ENCODE assay signal across 8 mouse cellular contexts in the genomic region with DNA sequence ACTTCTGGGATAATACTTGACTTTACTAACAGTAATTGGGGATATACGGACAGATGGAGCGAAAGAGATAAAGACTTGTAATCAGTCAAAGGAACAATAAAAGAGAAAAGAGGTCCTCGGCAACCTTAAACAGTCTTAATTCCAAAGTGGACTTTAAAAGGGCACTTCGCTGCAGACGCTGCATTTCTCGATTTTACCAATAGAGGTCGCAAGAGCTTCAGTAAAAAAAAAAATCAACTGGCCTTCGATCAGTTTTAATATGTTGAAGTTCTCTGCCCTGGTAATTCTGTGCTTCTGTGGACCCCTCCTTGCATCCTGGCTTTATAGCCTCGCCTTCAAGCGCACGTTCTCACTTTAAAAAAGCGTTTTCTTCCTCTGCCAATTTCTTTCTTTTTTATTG. TPM values are rescaled to one million over a fixed set of nuclear protein-coding genes. Genes with fewer than 3 reads are reported as not detected.
DNase-seq lines count a peak whose midpoint lies in the region; ATAC-seq and TF ChIP-seq lines count a peak whose summit lies in the region.

No protein-coding gene starts in this region.

- ATAC-seq in intestine, embryonic 14.5 days (replicated peaks; ENCODE audit: low FRiP score, low TSS enrichment, low read depth), result no peak
- no peak for ATAC-seq in intestine, embryonic 15.5 days
- ATAC-seq in Patski, result no peak
- no peak for ATAC-seq in embryonic facial prominence, embryonic 14.5 days (ENCODE audit: low read depth)
- no peak for ATAC-seq in neural tube, embryonic 11.5 days (ENCODE audit: insufficient read depth, low FRiP score, low TSS enrichment)
- ATAC-seq in inflammation-experienced regulatory T-cells, adult 6 months, result no peak

- in situ Hi-C loops in Patski (cut with MboI; ENCODE audit: low pct_unique_long_range_greater_than_20kb), result loop anchor here (5.0 to 25.0 kb wide), 3 partner anchors 284 to 924 kb away; no protein-coding TSS in a partner anchor

- H3K36me3 ChIP-seq in intestine, embryonic 14.5 days (ENCODE audit: control insufficient read depth, insufficient read depth, low read length), result no peaks in the 10 kb centered on the region
- no peaks in the 10 kb centered on the region for H3K36me3 ChIP-seq in intestine, embryonic 15.5 days
- no peaks in the 10 kb centered on the region for H3K36me3 ChIP-seq in embryonic facial prominence, embryonic 14.5 days (ENCODE audit: control insufficient read depth, insufficient read depth, low read length)
- no peaks in the 10 kb centered on the region for H3K36me3 ChIP-seq in neural tube, embryonic 11.5 days (ENCODE audit: control insufficient read depth, insufficient read depth, low read length)

- H3K4me3 ChIP-seq in intestine, embryonic 14.5 days (ENCODE audit: low read depth, low read length), result no peak overlapping the region
- H3K4me3 ChIP-seq in intestine, embryonic 15.5 days (replicated peaks), result no peak overlapping the region
- H3K4me3 ChIP-seq in embryonic facial prominence, embryonic 14.5 days (ENCODE audit: low read depth, low read length), result no peak overlapping the region
- H3K4me3 ChIP-seq in neural tube, embryonic 11.5 days (ENCODE audit: low read depth, low read length), result no peak overlapping the region

- POLR2A ChIA-PET in Patski (lab: Charles Lee), result no interaction called here

- H3K27me3 ChIP-seq in intestine, embryonic 14.5 days (replicated peaks; ENCODE audit: control insufficient read depth, insufficient read depth, low read length), result peaks cover 47% of the 10 kb centered on the region
- peaks cover 41% of the 10 kb centered on the region for H3K27me3 ChIP-seq in intestine, embryonic 15.5 days (replicated peaks)
- H3K27me3 ChIP-seq in Patski, result peaks cover 51% of the 10 kb centered on the region
- H3K27me3 ChIP-seq in embryonic facial prominence, embryonic 14.5 days (replicated peaks; ENCODE audit: control insufficient read depth, insufficient read depth, low read length), result peaks cover 48% of the 10 kb centered on the region
- peaks cover 38% of the 10 kb centered on the region for H3K27me3 ChIP-seq in neural tube, embryonic 11.5 days (ENCODE audit: control insufficient read depth, insufficient read depth, low read length)

- H3K9me3 ChIP-seq in intestine, embryonic 14.5 days (ENCODE audit: control insufficient read depth, low read length), result no peaks in the 10 kb centered on the region
- no peaks in the 10 kb centered on the region for H3K9me3 ChIP-seq in intestine, embryonic 15.5 days
- no peaks in the 10 kb centered on the region for H3K9me3 ChIP-seq in embryonic facial prominence, embryonic 14.5 days (ENCODE audit: control insufficient read depth, low read length)
- H3K9me3 ChIP-seq in neural tube, embryonic 11.5 days (ENCODE audit: control insufficient read depth, low read length), result no peaks in the 10 kb centered on the region

- H3K4me1 ChIP-seq in intestine, embryonic 14.5 days (replicated peaks; ENCODE audit: control insufficient read depth, insufficient read depth, low read length), result peaks cover 18% of the 10 kb centered on the region
- H3K4me1 ChIP-seq in intestine, embryonic 15.5 days (replicated peaks), result peaks cover 18% of the 10 kb centered on the region
- peaks cover 15% of the 10 kb centered on the region; the same call in 1 of the 2 replicates for H3K4me1 ChIP-seq in embryonic facial prominence, embryonic 14.5 days (ENCODE audit: control insufficient read depth, insufficient read depth, low read length)
- H3K4me1 ChIP-seq in neural tube, embryonic 11.5 days (ENCODE audit: control insufficient read depth, insufficient read depth, low read length), result peaks cover 17% of the 10 kb centered on the region

- H3K4me2 ChIP-seq in intestine, embryonic 14.5 days (ENCODE audit: low read length), result no peak overlapping the region
- H3K4me2 ChIP-seq in intestine, embryonic 15.5 days (replicated peaks), result no peak overlapping the region
- peak overlapping the region; percentile 58; the same call in 1 of the 2 replicates for H3K4me2 ChIP-seq in embryonic facial prominence, embryonic 14.5 days (ENCODE audit: low read depth, low read length)
- no peak overlapping the region for H3K4me2 ChIP-seq in neural tube, embryonic 11.5 days (ENCODE audit: low read depth)

- H3K9ac ChIP-seq in intestine, embryonic 14.5 days (ENCODE audit: low read length), result no peak overlapping the region
- H3K9ac ChIP-seq in intestine, embryonic 15.5 days, result no peak overlapping the region
- no peak overlapping the region for H3K9ac ChIP-seq in embryonic facial prominence, embryonic 14.5 days (ENCODE audit: low read depth, low read length)
- no peak overlapping the region for H3K9ac ChIP-seq in neural tube, embryonic 11.5 days (ENCODE audit: low read length)

- H3K27ac ChIP-seq in intestine, embryonic 14.5 days (ENCODE audit: low read depth), result no peak overlapping the region
- H3K27ac ChIP-seq in intestine, embryonic 15.5 days, result no peak overlapping the region
- H3K27ac ChIP-seq in embryonic facial prominence, embryonic 14.5 days (replicated peaks; ENCODE audit: low read depth, low read length), result no peak overlapping the region
- no peak overlapping the region for H3K27ac ChIP-seq in neural tube, embryonic 11.5 days (ENCODE audit: low read depth, low read length)

- DNase-seq in intestine, embryonic 14.5 days (ENCODE audit: low spot score), result peak; percentile 85
- peak; percentile 18 for DNase-seq in CD4-positive helper T cell, adult 2 months (ENCODE audit: low read depth, low spot score)
- DNase-seq in Patski (ENCODE audit: low read depth, low spot score), result no peak
- peak; percentile 66 for DNase-seq in embryonic facial prominence, embryonic 14.5 days (ENCODE audit: low spot score)
- DNase-seq in layer of hippocampus, postnatal 10 days (ENCODE audit: low spot score in 2 of 2), result peak; percentile 53 to 54
- DNase-seq in neural tube, embryonic 11.5 days (ENCODE audit: low spot score), result peak; percentile 74

- TF ChIP-seq CTCF in Patski (IDR thresholded peaks at IDR 0.05), result peak; percentile 72

- WGBS in intestine, embryonic 14.5 days, result under 1% methylated on average over 12 of the region's 12 CpGs
- WGBS in intestine, embryonic 15.5 days, result 2% methylated on average over 12 of the region's 12 CpGs
- WGBS in embryonic facial prominence, embryonic 14.5 days, result 1% methylated on average over 12 of the region's 12 CpGs
- WGBS in neural tube, embryonic 11.5 days, result 2% methylated on average over 12 of the region's 12 CpGs

- CTCF ChIA-PET in Patski (lab: Charles Lee), result interaction anchor here (0.6 to 4.6 kb wide), 7 partner anchors 30 to 342 kb away, joined by 3 to 30 read pairs (median 3); no protein-coding TSS in a partner anchor

RNA-seq across cellular contexts. Expression of a gene that starts 0.7 kb away (rescaled TPM):
- not detected in 2 replicates for polyA plus RNA-seq in intestine, embryonic 14.5 days (2014; fragmentation: Nextera tagmentation; extraction: Ambion mirVana)
- polyA plus RNA-seq in intestine, embryonic 15.5 days (2015; fragmentation: Nextera tagmentation; extraction: Ambion mirVana), result 0.05 TPM in 1 of 2 replicates, not detected in the other
- not detected for polyA plus RNA-seq in Patski (2021)
- 1.2 and 1.6 TPM in 2 replicates for polyA plus RNA-seq in embryonic facial prominence, embryonic 14.5 days (2014; fragmentation: Nextera tagmentation; extraction: Ambion mirVana)
- 1 to 10 TPM; 5.6 to 6.6 TPM for total RNA-seq in layer of hippocampus, postnatal 10 days (2021)
- 1.7 and 2.0 TPM in 2 replicates for polyA plus RNA-seq in neural tube, embryonic 11.5 days (2014; fragmentation: Nextera tagmentation; extraction: Ambion mirVana)
- under 1 TPM in 1 of 3 experiments, not detected in 2; 0.11 TPM for polyA plus RNA-seq in inflammation-experienced regulatory T-cells, adult 6 months (2017; shearing (Covaris generic))

RNA-seq across cellular contexts. Expression of a gene that starts 26.1 kb away (rescaled TPM):
- polyA plus RNA-seq in intestine, embryonic 14.5 days (2014; fragmentation: Nextera tagmentation; extraction: Ambion mirVana), result 4.2 and 4.5 TPM in 2 replicates
- polyA plus RNA-seq in intestine, embryonic 15.5 days (2015; fragmentation: Nextera tagmentation; extraction: Ambion mirVana), result 1.9 and 2.2 TPM in 2 replicates
- polyA plus RNA-seq in Patski (2021), result 0.36 TPM
- 12.8 and 13.6 TPM in 2 replicates for polyA plus RNA-seq in embryonic facial prominence, embryonic 14.5 days (2014; fragmentation: Nextera tagmentation; extraction: Ambion mirVana)
- total RNA-seq in layer of hippocampus, postnatal 10 days (2021), result 1 to 10 TPM; 3.5 to 3.6 TPM
- polyA plus RNA-seq in neural tube, embryonic 11.5 days (2014; fragmentation: Nextera tagmentation; extraction: Ambion mirVana), result 1.6 and 2.2 TPM in 2 replicates
- polyA plus RNA-seq in inflammation-experienced regulatory T-cells, adult 6 months (2017; shearing (Covaris generic)), result not detected

RNA-seq across cellular contexts. Expression of a gene that starts 38.0 kb away (rescaled TPM):
- not detected in 2 replicates for polyA plus RNA-seq in intestine, embryonic 14.5 days (2014; fragmentation: Nextera tagmentation; extraction: Ambion mirVana)
- not detected in 2 replicates for polyA plus RNA-seq in intestine, embryonic 15.5 days (2015; fragmentation: Nextera tagmentation; extraction: Ambion mirVana)
- not detected for polyA plus RNA-seq in Patski (2021)
- polyA plus RNA-seq in embryonic facial prominence, embryonic 14.5 days (2014; fragmentation: Nextera tagmentation; extraction: Ambion mirVana), result 0.86 and 1.1 TPM in 2 replicates
- not detected for total RNA-seq in layer of hippocampus, postnatal 10 days (2021)
- polyA plus RNA-seq in neural tube, embryonic 11.5 days (2014; fragmentation: Nextera tagmentation; extraction: Ambion mirVana), result 0.09 and 0.15 TPM in 2 replicates
- polyA plus RNA-seq in inflammation-experienced regulatory T-cells, adult 6 months (2017; shearing (Covaris generic)), result not detected

RNA-seq across cellular contexts. Expression of a gene that starts 56.9 kb away (rescaled TPM):
- polyA plus RNA-seq in intestine, embryonic 14.5 days (2014; fragmentation: Nextera tagmentation; extraction: Ambion mirVana), result 21.6 and 22.7 TPM in 2 replicates
- polyA plus RNA-seq in intestine, embryonic 15.5 days (2015; fragmentation: Nextera tagmentation; extraction: Ambion mirVana), result 20.6 and 21.6 TPM in 2 replicates
- 15.2 TPM for polyA plus RNA-seq in Patski (2021)
- polyA plus RNA-seq in embryonic facial prominence, embryonic 14.5 days (2014; fragmentation: Nextera tagmentation; extraction: Ambion mirVana), result 27.9 and 28.6 TPM in 2 replicates
- 1 to 10 TPM; 6.8 to 8.2 TPM for total RNA-seq in layer of hippocampus, postnatal 10 days (2021)
- polyA plus RNA-seq in neural tube, embryonic 11.5 days (2014; fragmentation: Nextera tagmentation; extraction: Ambion mirVana), result 13.0 and 16.2 TPM in 2 replicates
- 1 to 10 TPM; 3.0 to 4.3 (median 3.2) TPM for polyA plus RNA-seq in inflammation-experienced regulatory T-cells, adult 6 months (2017; shearing (Covaris generic))
